Mouse (Mus musculus) retina, embryonic 14.5 days (tissue): Measurements from ENCODE around the gene Art4.
"Not testable (repeated sequence)": the region's sequence is repeated elsewhere in the genome, so short reads cannot be mapped to it uniquely, and the experiment has no call there.

Experiments used
- DNase-seq: peaks from one replicate; pipeline ENCODE4 v3.0.0-alpha.2; 2015; ENCODE audit warnings: low spot score

Art4 gene

DNA sequence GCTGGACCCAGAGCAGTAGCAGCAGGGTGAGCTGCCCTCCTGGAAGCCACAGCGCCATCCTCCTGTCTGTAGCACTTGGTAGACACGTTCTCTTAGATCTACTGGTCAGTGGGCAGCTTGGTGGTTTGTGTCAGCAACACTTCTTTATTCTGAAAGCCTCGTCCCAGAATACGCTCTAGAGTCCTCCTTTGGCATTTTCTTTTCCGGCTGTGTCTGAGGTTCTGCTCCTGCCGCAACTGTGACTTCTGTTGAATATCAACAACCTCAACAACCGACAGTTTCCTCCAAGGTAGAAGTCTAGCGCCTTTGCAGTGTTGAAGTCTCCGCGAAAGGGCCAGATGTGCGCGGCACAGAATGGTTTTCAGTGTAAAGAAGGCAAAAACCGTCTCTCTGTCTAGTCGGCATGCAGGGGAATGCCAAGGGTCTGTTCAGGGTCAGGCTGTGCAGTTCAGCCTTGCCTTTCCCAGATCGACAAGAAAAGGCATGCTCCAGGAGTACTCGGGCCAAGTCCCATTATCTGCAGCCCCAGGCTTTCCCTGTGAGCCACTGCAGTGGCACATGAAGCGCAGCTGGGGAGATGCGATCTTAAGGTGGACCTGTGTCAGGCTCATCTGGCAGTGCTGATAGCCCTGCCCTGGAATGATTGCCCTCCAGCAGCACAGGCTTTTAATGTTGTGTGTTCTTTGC is at the start of gene Art4:
Art4 (minus strand) TSS at position 548 of the 687 bp plus-strand sequence.
- no peak for DNase-seq

DNA sequence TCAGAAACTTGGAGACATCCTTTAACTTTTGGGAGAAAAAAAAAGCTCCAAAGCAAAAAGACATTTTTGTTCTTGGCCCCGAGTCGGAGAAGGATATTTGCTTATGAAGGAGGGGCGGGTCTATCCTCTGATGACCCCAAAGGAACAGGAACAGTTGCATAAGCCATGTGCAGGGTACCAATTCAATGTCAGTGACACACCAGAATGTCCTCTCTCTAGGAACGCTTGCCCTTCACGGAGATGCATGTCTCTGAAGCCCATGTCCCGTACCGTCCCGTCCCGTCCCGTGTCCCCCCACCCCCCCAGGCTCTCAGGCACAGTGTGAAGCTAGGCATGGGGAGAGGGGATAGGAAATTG is 49.4 kb upstream of the Art4 start:
- no peak for DNase-seq

DNA sequence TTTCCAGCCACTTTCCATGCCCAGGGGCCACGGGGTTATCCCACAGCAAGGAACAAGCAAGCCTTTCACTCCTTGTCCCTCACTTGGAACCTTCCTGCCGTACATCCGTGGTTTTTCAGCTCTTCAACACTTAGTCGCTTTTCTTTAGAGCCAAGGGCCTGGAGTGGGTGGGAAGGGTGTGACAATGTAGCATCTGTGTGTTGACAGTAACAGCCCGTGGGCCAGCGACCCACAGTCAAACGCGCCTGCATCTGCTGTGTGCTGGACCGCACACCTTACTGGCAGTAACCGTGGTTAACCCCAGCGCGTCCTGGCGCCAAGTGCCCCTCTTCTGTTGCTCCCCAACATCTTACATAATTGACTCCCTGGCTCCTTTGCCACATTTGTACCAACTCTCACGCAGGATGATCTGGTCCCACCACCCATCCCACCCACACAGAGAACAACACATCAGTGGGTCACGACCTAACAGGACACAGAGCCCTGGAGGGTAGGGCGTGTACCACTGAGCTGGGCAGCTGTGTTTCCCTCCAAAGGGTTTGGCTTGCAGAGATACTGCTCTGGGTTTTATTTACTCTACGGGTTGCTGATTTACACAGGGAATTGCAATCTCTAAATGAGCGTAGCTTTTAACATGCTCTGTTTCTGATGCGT is 48.9 kb upstream of the Art4 start:
- DNase-seq, result peak; percentile 1

DNA sequence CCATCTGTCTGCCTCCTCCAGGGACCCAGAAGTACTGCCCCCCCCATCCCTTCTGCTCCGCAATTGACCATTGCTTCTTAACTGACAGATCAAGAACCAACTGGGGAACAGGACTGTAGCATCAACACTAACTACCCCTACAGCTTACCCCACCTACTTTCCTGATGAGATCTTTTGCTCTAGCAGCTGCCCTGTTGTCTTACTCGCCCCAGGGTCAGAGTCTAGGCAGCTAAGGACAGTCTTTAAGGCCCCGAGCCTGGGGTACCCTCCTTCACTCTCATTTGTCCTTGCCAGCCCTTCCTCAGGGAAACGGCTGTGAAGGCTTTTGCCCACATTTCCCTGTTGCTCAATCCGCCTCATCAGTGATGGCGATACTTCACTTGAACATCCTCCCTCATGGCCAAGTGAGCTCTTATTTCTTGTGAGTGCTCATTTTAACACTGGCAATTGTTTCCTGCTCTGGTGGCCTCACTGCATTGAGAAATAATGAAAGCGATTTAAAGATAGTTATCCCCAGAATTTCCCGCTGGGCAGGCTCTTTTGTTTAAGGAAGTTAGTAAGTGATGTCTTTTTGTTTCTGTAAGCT is 46.4 kb upstream of the Art4 start:
- DNase-seq, result no peak

DNA sequence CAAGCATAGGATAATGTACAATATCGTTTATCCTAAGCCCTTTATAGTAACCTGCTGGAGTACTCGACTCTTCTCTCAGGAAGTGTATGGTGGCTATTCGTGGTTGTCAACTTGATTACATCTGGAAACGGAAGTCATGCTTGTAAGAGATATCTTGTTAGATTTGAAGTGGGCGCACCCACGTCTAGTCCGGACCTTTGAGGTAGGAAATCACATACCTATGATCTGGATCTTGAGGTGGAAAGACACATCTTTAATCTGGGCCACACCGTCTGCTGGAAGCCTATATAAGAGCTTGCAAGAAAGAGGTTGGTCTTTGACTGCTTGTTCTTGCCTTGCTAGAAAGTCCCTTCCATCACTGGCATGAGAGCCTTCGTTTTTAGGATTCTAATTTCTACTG is 45.0 kb upstream of the Art4 start:
- no peak for DNase-seq

DNA sequence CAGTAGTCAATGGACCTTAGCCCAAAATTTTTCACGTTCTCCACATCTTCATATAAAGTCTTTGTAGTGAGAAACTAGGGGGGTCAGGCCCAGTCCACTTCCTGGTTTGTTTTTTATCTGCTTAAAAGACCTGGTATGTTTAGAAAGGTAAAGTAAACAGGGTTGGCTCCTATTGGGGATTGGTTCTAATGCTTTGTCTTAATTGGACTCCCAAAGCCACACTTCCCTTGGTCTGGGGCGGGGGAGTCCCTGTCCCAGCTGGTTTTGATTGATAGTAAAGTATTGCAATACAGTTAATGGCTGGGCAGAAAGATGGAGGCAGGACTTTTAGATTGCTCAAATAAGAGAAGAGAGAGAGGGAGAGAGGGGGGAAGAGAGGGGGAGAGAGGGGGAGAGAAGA is 43.5 kb upstream of the Art4 start:
- DNase-seq, result no peak

DNA sequence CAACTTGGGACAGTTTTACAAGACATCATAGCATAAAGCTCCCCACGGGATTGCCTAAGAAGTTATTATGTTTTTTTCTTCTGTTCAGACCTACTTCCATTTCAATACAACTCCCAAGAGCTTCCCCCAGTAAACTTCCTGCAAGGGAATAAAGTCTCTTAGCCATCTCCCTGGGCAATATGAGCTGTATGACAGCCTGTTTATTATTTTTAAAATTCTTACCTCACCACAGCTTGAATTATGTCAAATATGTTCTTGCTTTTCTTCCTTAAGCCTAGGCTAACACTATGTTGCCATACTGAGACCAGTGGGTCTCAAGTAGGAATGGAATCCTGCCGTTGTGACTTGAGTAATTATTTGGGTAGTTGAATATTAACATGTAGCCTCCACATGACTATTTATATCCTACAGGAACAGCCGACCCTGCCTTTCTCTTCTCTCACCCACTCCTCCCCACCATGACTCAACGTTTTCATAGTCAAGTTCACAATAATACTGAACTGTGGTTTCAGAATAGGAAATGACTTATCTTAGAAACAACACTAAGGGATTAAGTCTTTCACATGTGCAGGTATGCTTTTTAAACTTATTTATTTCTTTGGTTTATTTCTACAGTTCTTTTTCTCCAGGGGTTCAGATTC is 43.0 kb upstream of the Art4 start:
- DNase-seq, result no peak

DNA sequence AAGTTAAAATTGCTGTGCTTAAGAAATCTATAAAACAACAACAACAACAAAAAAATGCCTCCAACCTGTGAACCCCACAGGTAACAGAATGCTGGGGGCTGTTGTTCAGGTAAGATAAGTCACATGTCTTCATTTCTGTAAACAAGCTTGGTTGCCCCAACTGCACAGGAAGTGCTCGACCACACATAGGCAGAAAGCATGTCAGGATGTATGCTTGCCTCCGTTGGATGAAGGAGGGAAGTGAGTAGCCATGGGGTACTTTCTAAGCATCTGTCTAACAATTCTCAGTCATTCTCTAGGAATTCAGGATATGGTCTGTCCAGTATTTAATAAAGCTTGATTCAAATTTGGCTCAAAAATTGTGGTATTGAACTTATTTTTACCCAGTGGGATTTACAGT is 41.4 kb upstream of the Art4 start:
- no peak for DNase-seq

DNA sequence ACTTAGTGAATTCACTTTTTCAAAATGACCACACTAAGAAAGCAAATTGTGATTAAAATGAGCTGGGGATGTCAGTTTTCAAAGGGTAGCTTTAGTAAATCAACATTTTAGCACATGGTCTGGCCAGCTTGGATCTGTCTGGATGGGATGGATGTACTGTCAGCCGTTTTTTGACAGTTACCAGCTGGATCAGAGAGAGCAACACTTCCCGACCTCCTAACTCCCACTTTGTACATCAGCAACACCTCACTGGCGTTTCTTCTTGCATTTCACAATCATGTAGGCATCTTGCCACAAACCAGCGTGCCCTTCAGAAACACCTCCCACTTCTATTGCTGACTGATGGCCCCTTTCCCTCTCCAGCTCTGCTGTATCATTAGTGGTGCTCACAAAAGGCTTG is 40.7 kb upstream of the Art4 start:
- no peak for DNase-seq

DNA sequence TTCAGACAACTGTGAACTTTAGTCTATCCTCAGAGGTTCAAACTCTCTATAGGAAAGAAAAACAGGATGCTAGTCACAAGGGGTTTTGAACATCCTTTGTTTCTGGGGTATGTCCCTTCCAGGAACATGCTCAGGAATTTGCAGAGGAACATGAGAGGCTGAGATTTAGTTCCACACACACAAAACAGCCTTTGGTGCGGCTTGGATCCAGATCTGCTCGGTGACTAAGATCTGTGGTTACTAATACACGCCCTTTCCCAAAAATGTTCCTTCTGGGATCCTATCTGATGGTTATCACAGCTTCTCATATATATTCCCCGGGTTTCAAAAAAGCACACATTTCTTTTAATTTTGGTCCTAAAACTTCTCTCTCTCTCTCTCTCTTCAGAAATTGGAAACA is 40.3 kb upstream of the Art4 start:
- no peak for DNase-seq

DNA sequence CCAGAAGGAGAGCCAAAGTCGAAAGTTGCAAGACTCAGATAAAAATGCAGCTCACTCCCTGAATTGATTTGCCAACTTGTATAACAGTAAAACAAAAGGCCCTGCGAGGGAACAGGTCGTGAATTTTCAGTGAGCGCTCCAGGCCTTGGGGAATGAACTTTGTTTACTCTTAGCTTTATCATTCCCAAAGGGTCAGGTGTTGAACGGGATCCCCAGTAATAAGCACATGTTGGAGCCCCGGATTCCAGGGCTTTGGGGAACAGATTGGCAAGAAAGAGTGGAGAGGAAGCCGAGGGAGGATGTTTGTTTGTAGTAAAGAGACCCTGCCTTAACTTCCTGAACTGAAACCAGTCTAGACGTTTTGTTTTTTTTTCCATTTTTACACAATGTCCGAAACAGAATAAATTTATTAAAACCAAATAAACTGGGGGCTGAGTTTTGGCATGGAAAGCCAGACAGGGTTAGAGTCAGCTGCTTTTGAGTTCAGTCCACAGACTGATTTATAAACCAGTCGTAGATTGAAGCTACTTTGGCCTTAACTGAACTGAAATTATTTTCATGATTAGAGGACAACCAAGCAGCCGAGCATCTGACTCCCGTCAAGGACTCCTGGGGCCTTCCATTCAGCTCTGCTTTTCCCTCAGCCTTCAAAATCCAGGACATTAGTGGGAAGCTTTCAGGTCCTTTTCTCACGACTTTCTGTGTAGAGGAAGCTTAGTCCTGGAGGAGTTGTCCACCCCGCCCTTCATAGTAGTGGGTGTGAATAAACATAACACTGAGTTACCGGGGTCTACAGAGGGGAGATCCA is 37.2 kb upstream of the Art4 start:
- no peak for DNase-seq

DNA sequence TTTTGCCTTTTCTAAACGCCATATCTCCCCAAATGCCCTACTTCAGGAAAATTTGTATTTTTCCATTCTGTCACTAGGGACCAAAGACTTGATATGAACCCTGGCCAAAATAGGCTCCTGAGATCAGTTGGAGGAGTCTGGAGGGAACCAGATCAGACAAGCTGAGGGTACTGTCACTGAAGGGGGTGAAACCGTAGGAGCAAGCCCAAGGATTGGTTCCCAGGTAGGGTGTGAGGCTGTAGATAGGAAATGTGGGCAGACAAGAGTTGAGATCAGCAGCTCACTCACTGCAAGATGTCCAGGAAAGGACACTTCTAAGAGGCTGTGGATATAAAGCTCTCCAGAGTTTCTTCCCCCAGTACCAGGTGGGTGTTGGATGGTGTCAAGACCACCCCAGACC is 34.5 kb upstream of the Art4 start:
- no peak for DNase-seq

DNA sequence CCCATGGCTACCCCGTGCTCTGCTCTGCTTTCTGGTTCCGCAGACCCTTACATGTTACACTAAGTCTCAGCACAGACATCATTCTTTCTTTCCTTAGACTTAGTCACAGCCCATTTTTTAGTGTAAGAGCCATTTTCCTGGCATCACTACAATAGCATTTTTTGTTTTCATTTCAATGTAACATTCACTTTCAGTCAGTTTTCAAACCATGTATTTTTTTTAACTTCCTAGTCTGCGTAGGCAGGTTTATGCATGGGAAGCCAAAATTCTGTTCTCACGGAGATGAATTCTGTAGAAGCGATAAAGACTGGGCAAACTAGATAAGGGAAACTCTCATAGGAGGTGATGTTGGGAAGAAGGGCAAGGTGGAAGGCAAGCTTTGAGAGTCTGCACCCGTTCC is 32.0 kb upstream of the Art4 start:
- no peak for DNase-seq

DNA sequence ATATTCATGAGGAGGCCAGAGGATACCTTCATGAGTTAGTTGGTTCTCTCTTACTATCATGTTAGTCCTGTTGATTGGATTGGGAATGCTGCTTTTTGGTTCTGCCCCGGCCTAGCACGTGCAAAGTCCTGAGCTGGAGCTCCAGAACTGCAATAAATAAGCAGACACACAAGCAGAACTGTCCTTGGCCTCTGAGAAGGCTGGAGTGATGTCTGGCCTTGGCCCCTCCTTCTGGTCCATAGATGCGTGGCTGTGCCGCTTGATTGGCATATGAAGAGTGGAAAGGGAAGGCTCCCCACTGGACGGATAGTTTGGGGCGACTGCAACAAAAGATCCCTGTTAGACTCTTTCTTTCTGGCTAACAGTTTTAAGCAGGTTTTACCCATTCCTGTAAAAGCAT is 31.5 kb upstream of the Art4 start:
- DNase-seq, result no peak

DNA sequence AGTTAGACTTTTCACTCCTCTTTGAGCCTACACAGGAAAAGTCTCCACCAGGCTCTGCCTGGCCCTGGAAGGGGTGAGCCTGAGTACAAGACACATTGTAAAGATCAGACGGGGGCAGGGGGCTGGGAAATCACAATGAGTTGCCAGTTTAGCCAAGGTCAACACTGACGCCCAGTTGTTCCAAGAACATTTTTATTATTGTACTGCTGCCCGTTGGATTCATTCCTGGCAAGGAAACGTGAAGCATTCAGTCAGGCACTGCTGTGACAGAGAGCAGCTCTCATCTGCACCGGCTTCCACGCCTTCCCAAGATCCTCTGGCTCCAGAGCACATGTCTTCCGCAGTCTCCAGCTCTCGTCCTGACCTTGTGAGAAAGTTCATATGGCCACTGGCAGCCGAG is 30.3 kb upstream of the Art4 start:
- no peak for DNase-seq

DNA sequence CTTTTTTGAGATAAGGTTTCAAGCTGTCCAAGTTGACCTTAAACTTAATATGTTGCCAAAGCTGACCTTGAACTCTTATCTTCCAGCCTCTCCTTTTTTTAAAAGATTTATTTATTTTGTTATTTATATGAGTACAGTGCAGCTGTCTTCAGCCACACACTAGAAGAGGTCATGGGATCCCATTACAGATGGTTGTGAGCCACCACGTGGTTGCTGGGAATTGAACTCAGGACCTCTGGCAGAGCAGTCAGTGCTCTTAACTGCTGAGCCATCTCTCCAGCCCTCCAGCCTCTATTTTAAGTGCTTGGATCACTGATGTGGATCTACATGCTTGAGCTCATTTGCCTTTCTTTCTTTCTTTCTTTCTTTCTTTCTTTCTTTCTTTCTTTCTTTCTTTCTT is 27.2 kb upstream of the Art4 start:
- not testable (repeated sequence) for DNase-seq

DNA sequence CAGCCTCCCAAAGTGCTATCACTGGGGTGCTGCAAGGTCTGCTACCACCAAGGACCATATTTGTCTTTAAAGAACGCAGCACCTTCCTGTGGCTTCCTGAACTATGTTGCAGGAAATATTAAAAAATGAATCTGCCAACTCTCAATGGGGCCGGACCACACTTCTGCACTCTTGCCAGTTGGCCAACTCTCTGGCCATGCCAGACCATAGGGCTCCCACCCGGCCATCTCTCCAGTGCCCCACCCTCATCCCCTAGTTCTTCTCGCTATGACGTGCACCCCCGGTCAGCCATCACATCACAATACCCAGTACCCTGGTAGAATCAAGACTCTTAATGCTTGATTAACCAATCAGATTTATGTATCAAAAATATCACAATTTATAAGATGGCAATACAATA is 26.4 kb upstream of the Art4 start:
- no peak for DNase-seq

DNA sequence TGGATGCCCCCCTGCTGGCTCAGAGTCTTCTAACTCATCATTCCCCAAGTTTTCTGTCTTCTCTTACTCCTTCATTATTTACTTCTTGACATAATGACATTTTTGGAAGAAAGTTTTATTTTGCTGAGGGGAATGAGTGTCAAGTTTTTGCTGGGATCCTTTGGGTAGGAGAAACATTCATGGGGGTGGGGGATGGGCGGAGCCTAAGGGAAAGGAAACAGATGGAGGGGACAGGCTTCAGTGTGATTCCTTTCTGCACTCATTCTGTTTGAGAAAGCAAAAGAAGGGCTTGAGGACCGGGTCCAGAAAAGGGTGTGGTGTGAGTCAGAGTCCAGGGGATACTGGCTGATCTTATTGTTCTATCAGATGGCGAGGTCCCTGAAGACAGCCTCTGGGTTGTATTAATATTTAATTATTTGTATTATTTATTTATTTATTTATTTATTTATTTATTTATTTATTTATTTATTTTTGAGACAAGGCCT is 25.9 kb upstream of the Art4 start:
- no peak for DNase-seq

DNA sequence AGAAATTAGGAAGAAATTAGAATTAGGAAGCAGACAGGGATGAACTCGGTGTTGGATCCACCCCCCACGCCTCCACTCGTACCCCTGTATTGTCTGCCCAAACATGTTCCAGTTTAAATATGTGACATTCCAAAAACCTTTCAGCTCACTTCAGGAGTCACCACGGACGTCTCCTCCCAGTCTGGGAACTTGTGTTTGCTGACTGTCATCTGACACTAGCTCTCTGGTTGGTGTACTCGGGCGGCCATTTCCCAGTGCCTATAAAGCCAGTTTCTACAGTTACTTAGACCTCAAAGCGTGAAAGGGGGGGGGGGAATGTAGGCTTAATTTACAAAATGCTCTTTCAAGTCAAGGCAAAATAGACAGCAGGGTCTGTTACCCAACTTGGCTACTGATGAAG is 24.1 kb upstream of the Art4 start:
- no peak for DNase-seq

DNA sequence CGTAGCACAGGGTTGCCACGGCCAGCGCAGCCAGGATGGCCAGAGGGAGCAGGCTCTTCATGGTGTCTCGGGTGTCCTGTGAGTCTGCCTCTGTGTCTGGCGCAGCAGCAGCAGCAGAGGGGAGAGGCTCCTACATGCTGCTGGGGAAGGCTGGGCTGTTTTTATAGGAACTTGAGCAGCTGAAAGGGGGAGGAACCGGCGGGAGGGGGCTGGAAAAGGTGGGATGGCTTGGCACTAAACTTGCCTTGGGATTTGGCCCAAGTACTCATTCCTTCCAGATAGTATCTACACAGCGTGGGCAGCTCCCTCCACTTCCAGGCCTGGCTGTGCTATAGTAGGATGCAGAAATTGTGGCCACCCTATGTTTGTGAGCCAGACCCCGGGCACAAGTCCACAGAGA is 18.1 kb upstream of the Art4 start, which contains the start of gene Mgp:
Mgp (minus strand) TSS at position 154 of the 400 bp plus-strand sequence.
- DNase-seq, result no peak

DNA sequence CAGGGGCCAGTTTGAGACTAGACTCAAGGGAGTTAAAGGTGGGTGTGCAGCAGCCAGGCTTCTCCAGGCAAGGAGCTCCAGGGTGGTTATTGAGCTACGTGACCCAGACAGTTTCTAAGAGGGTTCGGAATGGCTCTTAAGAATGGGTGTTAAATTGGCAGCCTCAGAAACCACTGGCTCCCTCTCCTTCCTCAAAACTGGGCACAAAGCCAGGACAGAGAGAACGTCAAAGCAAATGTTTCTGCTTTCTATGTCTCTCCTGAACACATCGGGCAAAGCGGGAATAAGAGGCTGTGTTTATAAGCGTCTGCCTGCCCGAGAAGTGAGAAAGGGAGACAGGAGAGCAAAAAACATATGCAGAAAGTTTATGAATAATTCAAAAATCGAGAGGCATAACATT is 17.1 kb upstream of the Art4 start:
- no peak for DNase-seq

DNA sequence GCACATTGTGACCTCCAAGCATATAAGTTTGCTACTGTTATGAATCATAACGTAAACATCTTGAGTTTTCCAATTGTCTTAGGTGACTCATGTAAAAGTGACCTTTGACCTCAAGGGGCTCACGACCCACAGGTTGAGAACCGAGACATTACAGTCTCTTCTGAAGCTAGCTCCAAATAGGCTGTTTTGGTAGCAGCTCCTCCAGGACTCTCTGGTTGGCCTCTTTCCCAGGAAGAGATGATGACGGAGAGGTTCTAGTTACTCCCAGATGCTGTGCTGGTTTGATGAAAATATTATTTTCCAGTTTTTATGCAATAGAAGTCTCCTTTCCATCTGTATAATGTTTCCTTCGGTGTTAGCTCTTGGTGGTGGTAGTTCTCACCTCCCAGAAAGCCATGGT is 11.4 kb upstream of the Art4 start:
- DNase-seq, result no peak
